Mouse (Mus musculus) heart, adult 2 months (tissue): ENCODE measurements around the gene Cmtm6.

Experiments
- CTCF ChIP-seq: fragments of 200-600 bp; IDR thresholded peaks from 2 replicates; pipeline ENCODE4 v1.8.1; 2022; ENCODE audit warnings: antibody characterized with exemption, mild to moderate bottlenecking, moderate library complexity
- EP300 ChIP-seq: fragments of 200-500 bp; IDR thresholded peaks from 2 replicates; pipeline ENCODE4 v1.6.1; 2011; ENCODE audit warnings: low read depth, low read length, control low read depth; ENCODE audit not compliant: insufficient read depth

- no peak for TF ChIP-seq CTCF
- TF ChIP-seq EP300: no peak
Observed at GRCm38 (mm10) chr9:114777178-114778046, 46.5 kb downstream of the Cmtm6 start.
